Mouse (Mus musculus) neutrophil, adult 83 days (primary cell): ENCODE measurements around the gene C1qtnf6. TPM values are rescaled to one million over a fixed set of nuclear protein-coding genes. Genes with fewer than 3 reads are reported as not detected.

Experiments used
- total RNA-seq, 2 experiments: library from RNA; stranded (reverse); gene quantifications; one replicate each; pipeline ENCODE4 v1.2.4; 2023

The C1qtnf6 gene
- 1 to 10 TPM in 1 of 2 experiments, under 1 TPM in 1; 0.92 to 1.5 TPM for total RNA-seq

DNA sequence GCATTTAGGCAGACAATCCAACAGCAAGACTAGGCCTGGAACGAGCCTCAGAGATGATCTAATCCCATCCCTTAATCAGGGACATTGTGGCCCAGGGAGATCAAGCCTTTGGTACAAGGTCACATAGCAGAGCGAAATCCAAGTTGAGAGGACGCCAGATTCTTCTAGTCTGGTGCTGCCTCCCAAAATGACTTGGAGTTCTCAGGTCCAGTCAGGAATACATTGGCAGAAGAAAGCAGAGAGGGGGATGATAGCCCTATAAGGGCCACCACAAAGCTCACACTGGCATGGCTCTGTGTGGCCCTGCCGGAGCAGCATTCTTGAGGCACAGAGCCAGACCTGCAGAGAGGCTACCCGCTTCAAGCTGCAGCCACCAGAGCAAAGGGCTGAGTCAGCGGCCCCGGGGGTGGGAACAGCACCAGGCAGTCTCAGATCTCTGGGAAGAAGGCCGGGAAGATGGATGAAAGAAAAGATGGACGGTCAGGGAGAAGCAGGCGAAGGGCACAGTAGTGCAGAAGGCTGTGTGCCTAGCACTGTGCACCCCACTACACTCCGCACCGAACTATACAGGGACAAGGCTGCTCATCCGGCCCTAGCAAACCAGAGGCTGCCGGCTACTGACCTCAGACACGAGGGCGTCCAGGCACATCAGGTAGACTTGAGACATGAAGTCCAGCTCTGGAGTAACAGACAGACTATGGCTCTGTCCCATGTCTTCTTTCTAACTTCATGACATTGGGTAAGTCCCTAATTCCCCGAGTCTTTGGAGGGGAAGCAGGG lies at the start of gene C1qtnf6:
C1qtnf6 (minus strand) TSS at position 746 of the 780 bp plus-strand sequence.

DNA sequence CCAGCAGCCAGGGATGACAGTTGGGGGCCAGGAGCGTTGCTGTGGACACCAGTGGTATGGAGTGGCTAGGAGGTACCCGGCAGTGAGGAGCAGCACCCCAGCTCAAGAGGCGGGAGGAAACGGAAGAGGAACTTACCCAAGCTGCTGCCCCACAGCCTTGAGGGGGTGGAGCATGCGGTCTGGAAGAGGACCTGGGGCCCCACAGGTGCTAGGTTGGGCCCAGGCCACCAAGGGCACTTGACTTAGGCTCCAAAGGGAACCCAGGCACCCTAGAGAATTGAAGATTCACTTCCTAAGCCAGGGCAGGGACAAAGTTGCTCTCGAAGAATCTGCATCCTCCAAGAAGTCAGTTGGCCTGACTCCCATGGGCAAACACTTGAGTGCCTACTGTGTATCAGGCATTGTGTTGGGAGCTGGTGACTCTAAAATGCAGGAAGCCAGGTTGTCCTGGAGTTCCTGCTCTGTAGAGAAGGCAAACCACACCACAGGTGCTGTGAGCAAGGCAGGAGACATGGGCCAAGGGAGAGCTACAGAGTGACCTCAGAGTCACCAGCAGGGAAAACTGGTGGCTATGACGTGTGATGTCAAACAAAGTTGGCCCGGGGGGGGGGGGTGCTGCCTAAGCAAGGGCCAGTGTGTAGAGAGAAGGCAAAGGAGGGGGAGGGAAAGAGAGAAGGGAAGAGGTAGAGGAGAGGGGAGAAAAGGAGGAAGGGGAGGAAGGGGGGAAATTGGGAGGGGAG lies 41.6 kb upstream of the C1qtnf6 start, which contains the start of gene Rac2:
Rac2 (minus strand) TSS at position 126 of the 740 bp plus-strand sequence.

DNA sequence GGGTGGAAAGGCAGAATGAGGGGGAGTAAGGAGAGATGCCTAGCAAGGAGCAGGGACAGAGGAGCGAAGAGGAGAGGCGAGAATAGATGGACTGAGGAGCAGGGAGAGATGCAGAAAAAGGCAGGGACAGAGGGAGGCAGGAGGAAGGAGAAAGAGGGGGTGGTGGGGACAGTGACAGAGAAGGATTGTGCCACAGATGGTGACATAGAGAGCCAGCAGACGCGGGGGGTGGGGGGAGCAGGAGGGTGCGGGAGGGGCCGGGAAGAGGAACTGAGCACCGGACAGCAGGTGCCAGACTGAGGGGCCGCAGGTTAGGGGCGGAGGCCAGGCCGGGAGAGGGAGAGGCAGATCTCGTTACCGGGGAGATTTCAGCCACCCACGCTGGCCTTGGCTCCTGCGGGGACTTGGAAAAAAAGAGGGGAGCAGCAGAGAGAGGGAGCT lies 13.4 kb upstream of the C1qtnf6 start, which contains the start of gene Sstr3:
Sstr3 (minus strand) TSS at position 125 of the 441 bp plus-strand sequence.

DNA sequence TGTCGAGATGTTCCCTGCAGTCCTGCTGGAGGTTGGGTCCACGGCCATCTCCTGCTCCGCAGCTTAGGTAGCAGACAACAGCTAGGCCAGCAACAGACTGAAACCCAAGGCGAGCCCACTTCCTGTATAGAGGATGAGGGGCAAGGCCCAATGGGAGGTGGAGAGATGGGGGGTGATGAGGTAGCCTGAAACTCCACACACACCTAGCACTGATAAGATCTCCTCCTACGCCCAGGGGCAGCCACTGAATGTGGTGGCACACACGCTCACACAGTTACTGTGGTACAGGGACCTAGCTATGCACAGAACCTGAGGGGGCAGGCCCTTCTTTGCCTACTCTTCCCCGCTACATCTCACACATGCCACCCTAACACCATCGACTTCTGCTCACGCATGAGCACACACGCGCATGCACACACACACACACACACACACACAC lies 36.2 kb downstream of the C1qtnf6 start, which contains the start of gene Il2rb:
Il2rb (minus strand) TSS at position 304 of the 439 bp plus-strand sequence.

Other genes starting within 250 kb of the C1qtnf6 start
- gene Csf2rb2, start 225.7 kb downstream of the C1qtnf6 start, total RNA-seq = 10 to 100 TPM; 25.8 to 37.3 TPM
- 100 to 1,000 TPM; 168 to 216 TPM for gene Csf2rb, start 205.7 kb downstream of the C1qtnf6 start, total RNA-seq
- not detected for gene Tex33, start 135.5 kb downstream of the C1qtnf6 start, total RNA-seq
- 10 to 100 TPM; 19.8 to 23.5 TPM for gene Tst, start 125.5 kb downstream of the C1qtnf6 start, total RNA-seq
- gene Mpst, start 125.0 kb downstream of the C1qtnf6 start, total RNA-seq = 10 to 100 TPM; 34.0 to 38.3 TPM
- gene Kctd17, start 102.9 kb downstream of the C1qtnf6 start, total RNA-seq = 1 to 10 TPM; 5.8 to 7.5 TPM
- gene Tmprss6, start 62.8 kb downstream of the C1qtnf6 start, total RNA-seq = under 1 TPM in 1 of 2 experiments, not detected in 1; 0.11 TPM
- under 1 TPM; 0.64 to 0.88 TPM for gene Il2rb, start 36.1 kb downstream of the C1qtnf6 start, total RNA-seq
- not detected for gene Sstr3, start 13.3 kb upstream of the C1qtnf6 start, total RNA-seq
- gene Rac2, start 41.4 kb upstream of the C1qtnf6 start, total RNA-seq = 1,000 to 10,000 TPM; 1,433 to 1,468 TPM
- gene Cyth4, start 65.6 kb upstream of the C1qtnf6 start, total RNA-seq = 100 to 1,000 TPM; 159 to 178 TPM
- under 1 TPM; 0.11 to 0.33 TPM for gene Elfn2, start 187.4 kb upstream of the C1qtnf6 start, total RNA-seq
- gene Mfng, start 242.1 kb upstream of the C1qtnf6 start, total RNA-seq = 10 to 100 TPM; 13.3 to 16.6 TPM